Mouse (Mus musculus) embryonic facial prominence, embryonic 15.5 days (tissue): ENCODE data around the gene Prelid3b. TPM values are rescaled to one million over a fixed set of nuclear protein-coding genes. Genes with fewer than 3 reads are reported as not detected.

ENCODE experiments used
- ATAC-seq: fragments of 200-750 bp; cut with Nextera tagmentation; 2 replicates; pipeline ENCODE4 v1.8.0; 2017; ENCODE audit warnings: low read depth, moderate TSS enrichment; ENCODE audit not compliant: insufficient number of reproducible peaks, low FRiP score, low TSS enrichment
- H3K27ac ChIP-seq: fragments of 300-500 bp; sonication (generic); replicated peaks from 2 replicates; pipeline ENCODE4 v1.5.1; 2015; ENCODE audit warnings: mild to moderate bottlenecking, inconsistent platforms
- H3K27me3 ChIP-seq: fragments of 300-500 bp; sonication (generic); 2 replicates; pipeline ENCODE4 v1.6.1; 2015; ENCODE audit warnings: inconsistent platforms
- H3K36me3 ChIP-seq: fragments of 300-500 bp; sonication (generic); 2 replicates; pipeline ENCODE4 v1.6.1; 2015; ENCODE audit warnings: mild to moderate bottlenecking, inconsistent platforms
- H3K4me1 ChIP-seq: fragments of 300-500 bp; sonication (generic); 2 replicates; pipeline ENCODE4 v1.6.1; 2015; ENCODE audit warnings: inconsistent platforms
- H3K4me2 ChIP-seq: fragments of 300-500 bp; sonication (generic); replicated peaks from 2 replicates; pipeline ENCODE4 v1.6.1; 2015; ENCODE audit warnings: mild to moderate bottlenecking, inconsistent platforms
- H3K4me3 ChIP-seq: fragments of 300-500 bp; sonication (generic); replicated peaks from 2 replicates; pipeline ENCODE4 v1.5.1; 2015; ENCODE audit warnings: mild to moderate bottlenecking, inconsistent platforms
- H3K9ac ChIP-seq: fragments of 300-500 bp; sonication (generic); 2 replicates; pipeline ENCODE4 v1.6.1; 2015; ENCODE audit warnings: inconsistent platforms
- H3K9me3 ChIP-seq: fragments of 300-500 bp; sonication (generic); replicated peaks from 2 replicates; pipeline ENCODE4 v1.6.1; 2016; ENCODE audit warnings: inconsistent platforms
- WGBS: fragments of 180-500 bp; shearing (Covaris S2); methylation state at CpG from one replicate; pipeline ENCODE4 v1.1.7; 2015; 5-methylcytosine and 5-hydroxymethylcytosine counted together
- polyA plus RNA-seq: library from polyadenylated mRNA; unstranded; fragments of >200 nt; fragmentation: Nextera tagmentation; extraction: Ambion mirVana; gene quantifications from 2 replicates; pipeline ENCODE4 v1.2.1, GENCODE M21; 2015

Gene Prelid3b
- polyA plus RNA-seq, 1 experiment from 2014 or later, result 109 TPM

DNA sequence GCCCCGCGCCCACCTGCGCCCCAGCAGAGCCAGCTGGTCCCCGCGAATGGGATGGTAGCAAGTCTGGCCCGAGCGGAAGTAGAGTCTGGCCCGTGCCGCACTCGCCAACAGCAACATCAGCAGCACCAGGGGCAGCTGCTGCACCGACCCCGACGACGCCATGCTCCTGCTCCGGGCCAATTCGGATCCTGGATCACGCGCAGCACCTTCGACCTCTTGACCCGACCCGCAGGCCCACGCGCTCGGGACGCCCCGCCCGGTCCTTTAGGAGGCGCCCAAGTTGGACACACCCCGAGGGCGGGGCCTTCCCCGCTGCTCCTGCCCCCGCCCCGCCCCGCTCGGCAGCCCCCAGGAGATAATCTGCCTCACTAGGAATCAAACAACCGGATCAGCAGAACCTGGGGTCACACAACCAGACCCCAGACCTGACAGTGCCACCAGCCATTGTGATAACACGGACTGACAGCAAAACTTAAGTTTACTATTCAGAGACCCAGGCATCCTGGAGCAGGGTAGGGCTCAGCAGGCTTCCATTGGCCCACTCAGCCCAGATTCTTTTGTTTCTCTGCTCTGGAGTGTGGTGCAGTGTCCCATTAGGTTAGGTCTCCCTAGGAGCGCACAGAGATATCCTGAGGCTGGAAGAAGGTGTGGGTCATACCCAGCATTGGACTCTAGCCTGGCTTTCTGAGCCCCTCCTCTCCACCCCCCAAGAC is 34.0 kb downstream of the Prelid3b start, which contains the start of gene Ctsz:
Ctsz (minus strand) TSS at position 303 of the 713 bp plus-strand sequence.
- peak within 1 kb of the TSS; percentile 57 for H3K9ac ChIP-seq
- H3K4me2 ChIP-seq, result peak within 1 kb of the TSS; percentile 86
- H3K9me3 ChIP-seq, result no peaks in the 10 kb centered on the region
- H3K36me3 ChIP-seq, result peaks cover 18% of the 10 kb centered on the region
- no peak within 1 kb of the TSS; the same call in 1 of the 2 replicates for H3K27ac ChIP-seq
- 2% methylated on average over 38 of the region's 38 CpGs for WGBS
- no peaks in the 10 kb centered on the region for H3K27me3 ChIP-seq
- H3K4me1 ChIP-seq, result peaks cover 41% of the 10 kb centered on the region
- peak within 1 kb of the TSS; percentile 65 for H3K4me3 ChIP-seq
- peak; percentile 77 for ATAC-seq

DNA sequence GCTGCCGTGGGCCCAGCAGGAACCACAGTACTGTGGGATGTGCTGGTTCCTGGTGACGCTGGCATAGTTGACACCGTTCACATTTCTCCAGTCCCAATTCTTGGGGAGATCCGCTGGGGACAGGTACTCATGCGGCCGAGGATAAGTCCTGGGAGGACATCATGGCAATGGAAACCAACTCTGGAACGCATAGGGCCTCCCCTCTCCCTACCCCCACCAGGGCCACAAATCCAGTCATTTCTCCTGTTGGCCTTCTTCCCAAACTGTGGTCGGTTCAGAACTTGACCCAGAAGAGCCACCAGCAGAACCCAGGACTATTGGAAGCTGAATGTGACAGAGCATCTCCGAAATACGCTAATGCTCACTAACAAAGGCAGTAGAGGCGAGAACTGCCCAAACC is 34.7 kb downstream of the Prelid3b start:
- Histone ChIP-seq H3K9me3 (no peaks in the 10 kb centered on the region), H3K36me3 (peaks cover 24% of the 10 kb centered on the region), H3K4me3 (peak overlapping the region; percentile 65), H3K27me3 (no peaks in the 10 kb centered on the region), H3K4me2 (peak overlapping the region; percentile 86), H3K4me1 (peaks cover 38% of the 10 kb centered on the region), H3K9ac (peak overlapping the region; percentile 57), H3K27ac (no peak overlapping the region)
- ATAC-seq, result no peak
- WGBS, result 68% methylated on average over 11 of the region's 11 CpGs

DNA sequence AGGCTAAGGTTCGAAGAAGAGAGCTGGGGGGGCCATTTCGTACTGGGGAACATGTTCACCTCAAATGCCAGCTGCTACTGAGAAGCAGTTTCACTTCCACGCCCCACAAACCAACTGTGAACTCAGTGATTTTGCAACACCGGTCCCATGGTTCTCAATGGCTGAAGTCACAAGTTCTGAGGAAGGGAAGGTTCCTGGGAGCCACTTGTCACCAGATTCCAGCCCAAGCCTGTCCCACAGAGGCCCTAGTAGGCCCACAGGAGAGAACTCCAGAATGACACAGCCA is 35.2 kb downstream of the Prelid3b start:
- ATAC-seq, result no peak
- Histone ChIP-seq H3K4me2 (peak overlapping the region; percentile 86), H3K9me3 (no peaks in the 10 kb centered on the region), H3K9ac (no peak overlapping the region), H3K4me1 (peaks cover 34% of the 10 kb centered on the region), H3K36me3 (peaks cover 29% of the 10 kb centered on the region), H3K27me3 (no peaks in the 10 kb centered on the region), H3K27ac (no peak overlapping the region), H3K4me3 (peak overlapping the region; percentile 65)
- WGBS, result 92% methylated on average over 4 of the region's 4 CpGs

DNA sequence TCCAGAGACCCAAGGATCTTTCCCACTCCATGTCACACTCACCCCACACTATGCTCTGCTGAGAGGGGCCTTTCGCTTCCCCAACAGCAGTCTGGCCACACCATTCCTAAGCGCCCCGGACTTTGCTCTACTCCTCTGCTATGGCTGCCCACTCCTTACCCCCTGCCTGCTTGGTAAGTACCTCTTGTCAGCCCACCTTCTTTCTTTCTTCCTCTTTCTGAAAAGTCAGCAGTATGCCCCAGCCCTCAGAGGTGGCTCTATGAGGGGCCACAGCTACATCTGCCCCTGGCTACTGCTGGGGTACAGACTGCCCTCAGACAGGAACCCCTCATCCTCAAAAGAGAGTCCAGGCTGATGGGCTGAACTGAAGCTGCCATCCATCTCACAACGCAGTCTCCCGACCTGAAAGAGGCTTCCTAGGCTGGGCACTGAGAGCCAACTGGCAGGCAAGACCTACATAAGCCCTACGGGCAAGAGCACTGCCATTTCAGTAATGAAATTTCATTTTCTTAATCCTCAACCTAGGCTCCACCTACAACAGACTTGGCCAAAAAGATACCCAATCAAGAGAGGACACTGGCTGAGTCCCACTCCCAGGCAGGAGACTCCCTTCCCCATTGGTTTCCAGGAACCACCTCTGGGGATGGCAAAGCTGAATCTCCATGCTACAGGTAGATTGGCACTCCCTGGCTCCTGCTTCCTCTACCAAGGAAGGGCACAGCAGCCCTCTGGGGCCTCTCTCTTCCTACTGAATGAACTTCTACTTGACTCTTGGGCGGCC is 35.8 kb downstream of the Prelid3b start:
- no peak overlapping the region; the same call in 1 of the 2 replicates for H3K4me3 ChIP-seq
- 94% methylated on average over 7 of the region's 7 CpGs for WGBS
- H3K9ac ChIP-seq, result no peak overlapping the region
- H3K27me3 ChIP-seq, result no peaks in the 10 kb centered on the region
- no peak for ATAC-seq
- no peak overlapping the region; the same call in 1 of the 2 replicates for H3K4me2 ChIP-seq
- no peak overlapping the region for H3K27ac ChIP-seq
- H3K4me1 ChIP-seq, result peaks cover 30% of the 10 kb centered on the region
- peaks cover 33% of the 10 kb centered on the region for H3K36me3 ChIP-seq
- H3K9me3 ChIP-seq, result no peaks in the 10 kb centered on the region

DNA sequence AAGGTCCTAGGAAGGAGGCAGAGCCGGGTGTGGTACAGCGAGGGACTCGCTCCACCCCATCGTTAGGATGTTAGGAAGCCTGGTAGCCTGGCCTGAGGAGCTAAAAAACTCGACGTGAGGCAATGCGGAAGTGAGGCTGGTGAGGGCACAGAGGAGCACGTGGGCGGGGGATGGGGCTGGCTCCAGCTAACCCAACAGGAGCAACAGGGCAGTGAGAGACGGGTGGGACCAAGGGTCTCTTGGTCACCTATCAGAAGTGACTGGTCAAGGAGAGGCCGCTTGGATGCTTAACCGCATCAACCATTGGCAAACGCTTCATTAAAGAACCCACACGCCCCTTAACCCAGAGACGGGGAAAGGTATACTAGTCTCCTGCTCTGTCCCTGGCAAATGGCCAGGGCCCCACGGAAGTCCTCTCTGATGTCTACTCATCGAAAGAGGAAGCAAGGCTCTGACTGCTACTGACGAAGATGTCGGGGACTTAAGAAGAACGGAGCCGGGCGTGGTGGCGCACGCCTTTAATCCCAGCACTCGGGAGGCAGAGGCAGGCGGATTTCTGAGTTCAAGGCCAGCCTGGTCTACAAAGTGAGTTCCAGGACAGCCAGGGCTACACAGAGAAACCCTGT is 36.7 kb downstream of the Prelid3b start:
- H3K9me3 ChIP-seq, result no peaks in the 10 kb centered on the region
- no peak for ATAC-seq
- H3K4me3 ChIP-seq, result no peak overlapping the region
- H3K4me1 ChIP-seq, result peaks cover 30% of the 10 kb centered on the region
- no peak overlapping the region for H3K9ac ChIP-seq
- 88% methylated on average over 26 of the region's 26 CpGs for WGBS
- peaks cover 37% of the 10 kb centered on the region for H3K36me3 ChIP-seq
- no peak overlapping the region for H3K4me2 ChIP-seq
- no peak overlapping the region for H3K27ac ChIP-seq
- no peaks in the 10 kb centered on the region for H3K27me3 ChIP-seq

DNA sequence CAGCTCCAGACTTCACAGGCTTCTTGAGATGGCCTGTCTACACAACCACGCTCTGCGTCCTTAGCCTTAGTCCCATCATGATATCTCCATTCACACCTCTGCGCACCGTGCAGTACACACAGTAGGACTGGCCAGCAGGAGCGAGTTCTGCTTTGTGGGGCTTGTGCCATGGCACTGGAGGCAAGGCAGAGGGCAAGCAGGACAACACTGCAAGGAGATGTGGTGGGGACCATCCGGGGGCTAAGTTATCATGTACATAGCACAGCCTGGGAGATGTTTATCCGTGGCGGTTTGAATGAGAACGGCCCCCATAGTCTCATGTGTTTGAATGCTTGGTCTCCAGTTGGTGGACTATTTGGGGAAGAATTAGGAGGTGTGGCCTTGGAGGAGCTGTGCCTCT is 37.9 kb downstream of the Prelid3b start:
- no peak overlapping the region for H3K4me2 ChIP-seq
- H3K9ac ChIP-seq, result no peak overlapping the region
- peaks cover 30% of the 10 kb centered on the region for H3K4me1 ChIP-seq
- no peaks in the 10 kb centered on the region for H3K9me3 ChIP-seq
- H3K27me3 ChIP-seq, result no peaks in the 10 kb centered on the region
- no peak overlapping the region for H3K27ac ChIP-seq
- no peak for ATAC-seq
- H3K4me3 ChIP-seq, result no peak overlapping the region
- WGBS, result 95% methylated on average over 9 of the region's 9 CpGs
- peaks cover 40% of the 10 kb centered on the region for H3K36me3 ChIP-seq

DNA sequence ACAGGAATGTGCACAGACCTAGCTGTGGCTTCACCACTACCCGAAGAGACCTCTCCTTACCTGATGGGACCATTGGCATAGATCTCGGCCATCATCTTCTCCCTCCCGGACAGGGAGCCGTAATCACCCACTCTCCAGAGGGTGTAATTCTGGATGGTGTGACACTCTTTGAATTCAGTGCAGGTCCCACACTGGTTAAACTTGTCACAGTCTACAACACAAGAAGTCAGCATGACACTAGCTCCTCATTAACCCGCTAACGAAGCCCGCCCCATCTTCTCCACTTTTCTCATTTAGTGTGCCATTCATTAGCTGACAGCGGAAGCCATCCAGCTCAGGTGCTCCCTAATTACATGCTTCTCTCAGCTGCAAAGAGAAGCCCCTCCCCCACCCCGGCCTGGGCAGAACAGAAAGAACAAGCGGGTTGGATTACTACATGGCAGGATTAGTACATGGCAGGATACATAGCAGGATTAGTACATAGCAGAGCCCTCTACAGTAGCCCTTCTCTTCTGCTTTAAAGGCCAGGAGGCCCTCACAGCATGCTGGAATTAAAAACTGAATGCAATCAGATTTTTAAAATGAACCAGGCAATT is 43.8 kb downstream of the Prelid3b start:
- Histone ChIP-seq H3K27ac (no peak overlapping the region), H3K4me1 (no peaks in the 10 kb centered on the region), H3K4me2 (no peak overlapping the region), H3K27me3 (no peaks in the 10 kb centered on the region), H3K9me3 (no peaks in the 10 kb centered on the region), H3K9ac (no peak overlapping the region), H3K4me3 (no peak overlapping the region), H3K36me3 (peaks cover 77% of the 10 kb centered on the region)
- no peak for ATAC-seq
- 71% methylated on average over 10 of the region's 10 CpGs for WGBS

DNA sequence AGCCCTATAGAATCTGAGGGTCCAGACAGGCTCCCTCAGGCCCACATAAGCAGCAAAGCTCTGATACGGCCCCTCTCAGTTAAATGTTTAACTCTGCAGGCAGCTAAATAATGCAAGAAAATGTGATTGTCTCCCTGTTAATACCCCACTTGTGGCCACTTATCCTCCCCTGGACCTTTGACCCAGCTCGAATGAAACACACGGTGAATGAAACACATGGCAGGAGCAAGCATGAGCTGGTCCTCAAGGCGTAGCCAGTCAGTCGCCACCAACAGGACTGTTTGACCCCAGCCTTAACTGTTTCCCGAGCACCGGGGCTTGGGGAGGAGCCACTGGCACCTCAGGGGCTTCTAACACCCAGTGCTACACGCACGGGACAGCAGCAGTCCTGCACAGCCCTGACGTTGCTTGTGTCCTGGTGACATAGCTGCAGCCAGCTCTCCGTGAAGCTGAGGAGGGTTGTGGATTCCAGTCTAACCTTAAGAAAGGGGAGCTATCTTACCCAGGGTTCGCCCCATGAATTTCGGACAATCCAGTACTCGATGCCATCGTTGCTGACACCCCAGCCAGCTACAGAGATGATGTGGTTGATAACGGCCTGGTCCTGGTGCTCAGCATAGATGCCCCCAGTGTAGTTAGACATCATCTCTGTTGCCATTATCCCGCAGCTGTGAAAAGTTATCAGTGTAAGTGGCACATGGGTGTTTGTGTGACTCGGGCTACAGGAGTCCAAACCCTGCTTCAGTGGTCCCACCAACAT is 44.6 kb downstream of the Prelid3b start:
- no peak for ATAC-seq
- Histone ChIP-seq H3K27me3 (no peaks in the 10 kb centered on the region), H3K4me3 (no peak overlapping the region), H3K9me3 (no peaks in the 10 kb centered on the region), H3K27ac (no peak overlapping the region), H3K9ac (no peak overlapping the region), H3K4me1 (no peaks in the 10 kb centered on the region), H3K36me3 (peaks cover 80% of the 10 kb centered on the region), H3K4me2 (no peak overlapping the region)
- WGBS, result 75% methylated on average over 18 of the region's 18 CpGs

DNA sequence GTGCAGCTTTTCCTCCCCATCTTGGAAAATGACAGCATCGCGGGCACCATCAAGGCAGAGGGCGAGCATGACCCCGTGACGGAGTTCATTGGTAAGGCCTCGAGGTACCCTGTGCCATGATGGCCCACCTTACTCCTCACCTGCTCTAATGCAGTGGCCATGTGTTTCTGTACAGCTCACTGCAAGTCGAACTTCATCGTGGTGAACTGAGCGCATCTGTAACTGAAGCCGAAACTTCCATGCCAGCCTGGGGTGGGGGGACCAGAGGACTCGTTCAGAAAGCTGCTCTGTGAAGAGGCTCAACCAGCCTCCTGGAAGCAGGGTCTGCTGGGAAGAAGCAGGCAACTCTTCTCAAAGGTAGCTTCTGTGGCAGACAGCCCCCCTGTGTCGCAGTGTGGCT is 46.0 kb downstream of the Prelid3b start:
- H3K9me3 ChIP-seq, result no peaks in the 10 kb centered on the region
- no peak overlapping the region for H3K4me3 ChIP-seq
- H3K36me3 ChIP-seq, result peaks cover 84% of the 10 kb centered on the region
- H3K4me1 ChIP-seq, result no peaks in the 10 kb centered on the region
- H3K27me3 ChIP-seq, result no peaks in the 10 kb centered on the region
- no peak overlapping the region for H3K4me2 ChIP-seq
- H3K27ac ChIP-seq, result no peak overlapping the region
- ATAC-seq, result no peak
- WGBS, result 92% methylated on average over 12 of the region's 12 CpGs
- H3K9ac ChIP-seq, result no peak overlapping the region

DNA sequence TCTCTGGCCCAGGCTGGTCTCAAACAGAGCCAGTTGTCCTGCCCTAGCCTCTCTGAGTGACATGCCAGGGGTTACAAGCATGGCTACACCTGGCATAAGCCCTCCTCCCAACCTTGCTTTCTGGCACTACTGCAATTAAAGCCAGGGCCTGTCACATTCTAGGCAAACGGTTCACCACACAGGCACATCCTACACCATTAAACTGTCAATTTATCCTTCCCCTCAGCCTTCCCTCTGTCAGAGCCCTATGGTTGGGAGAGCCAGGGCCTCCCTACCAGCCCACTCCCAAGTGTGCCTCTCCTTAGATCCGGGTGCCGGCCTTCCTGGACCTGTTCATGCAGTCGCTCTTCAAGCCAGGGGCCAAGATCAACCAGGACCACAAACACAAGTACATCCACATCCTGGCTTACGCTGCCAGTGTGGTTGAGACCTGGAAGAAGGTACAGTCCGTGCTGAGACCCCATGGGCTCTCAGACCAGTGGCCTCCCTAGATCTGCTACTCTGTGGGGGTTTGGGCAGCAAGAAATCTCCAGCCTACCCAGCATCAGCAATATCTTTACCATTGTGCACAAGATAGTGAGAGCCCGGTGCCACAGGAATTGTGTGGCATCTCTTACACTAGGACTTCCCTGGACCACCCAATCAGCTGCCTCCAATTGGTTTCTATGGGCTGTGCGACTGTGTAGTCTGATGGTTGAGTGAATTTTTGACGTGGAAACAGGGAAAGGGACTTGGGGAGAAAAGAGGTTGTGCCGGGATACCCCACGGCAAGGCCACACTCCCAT is 48.4 kb downstream of the Prelid3b start:
- 88% methylated on average over 11 of the region's 11 CpGs for WGBS
- no peak overlapping the region for H3K4me2 ChIP-seq
- ATAC-seq, result no peak
- peaks cover 85% of the 10 kb centered on the region for H3K36me3 ChIP-seq
- H3K27ac ChIP-seq, result no peak overlapping the region
- H3K9ac ChIP-seq, result no peak overlapping the region
- H3K4me3 ChIP-seq, result no peak overlapping the region
- H3K9me3 ChIP-seq, result no peaks in the 10 kb centered on the region
- no peaks in the 10 kb centered on the region for H3K27me3 ChIP-seq
- H3K4me1 ChIP-seq, result no peaks in the 10 kb centered on the region
